In the genomic region with DNA sequence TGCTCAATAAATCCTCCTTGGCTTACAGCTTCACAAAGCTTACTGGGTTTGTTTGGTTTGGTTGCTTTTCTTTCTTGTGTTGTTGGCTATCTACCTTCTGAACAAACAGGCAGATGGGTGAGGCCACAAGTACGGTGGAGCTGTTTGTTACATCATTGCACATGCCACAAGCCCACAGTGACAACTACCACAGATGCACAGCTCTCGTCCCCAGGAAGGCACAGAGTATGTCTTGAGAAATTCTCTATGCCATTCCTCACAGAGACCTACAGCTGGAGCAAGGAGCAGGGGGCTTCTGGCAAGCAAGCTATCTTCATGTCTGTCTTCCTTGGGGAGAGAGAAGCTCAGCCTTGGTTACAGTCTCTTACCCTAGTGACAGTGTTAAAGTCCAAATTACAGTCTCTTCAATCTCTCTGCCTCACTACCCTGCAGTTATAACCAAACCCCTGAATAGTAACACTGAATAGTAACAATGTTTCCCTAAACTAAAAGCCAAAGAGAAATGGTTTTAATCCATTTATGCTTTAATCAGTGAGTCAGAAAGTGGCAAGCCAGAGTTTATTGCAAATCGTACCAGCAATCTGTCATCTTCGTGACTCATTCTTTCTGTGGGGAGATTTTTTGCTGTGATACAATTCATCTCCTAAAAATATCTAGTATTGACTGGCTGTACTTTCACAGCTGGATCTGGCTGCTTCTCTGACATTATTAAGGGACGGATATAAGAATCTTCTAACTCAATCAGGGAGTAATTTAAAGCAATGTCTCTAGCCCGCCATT, we compare ENCODE assay signal across 20 mouse cellular contexts.
DNase-seq lines count a peak whose midpoint lies in the region; ATAC-seq and TF ChIP-seq lines count a peak whose summit lies in the region.
"Had no signal": no experiment of that assay in that cellular context is flagged by ENCODE, and none has a peak within 500 bp of the region (broad histone marks: within the 10 kb centered on the region; RNA-seq: fewer than 3 reads in every experiment).

No protein-coding gene starts in this region.

- 62% methylated on average over 6 of the region's 6 CpGs for whole genome bisulfite sequencing in intestine, postnatal 0 days

- peak; percentile 20 for DNase-seq in layer of hippocampus, adult 11-12 months (ENCODE audit: low spot score)
- no peak for DNase-seq in layer of hippocampus, adult 9-10 months (ENCODE audit: low spot score)
- peak; percentile 90 for DNase-seq in 3T3-L1 (ENCODE audit: low read depth, low spot score)
- DNase-seq in MN1 (ENCODE audit: low spot score) = peak; percentile 73
- peak; percentile 17 to 35 for DNase-seq in layer of hippocampus, postnatal 14 days (ENCODE audit: low spot score in 2 of 2)
- DNase-seq in urinary bladder, adult 18-20 months (ENCODE audit: low spot score in 2 of 2) = no peak
- DNase-seq: cerebellum, adult 8-10 months; gastrocnemius, postnatal 10 days; kidney, adult 9 months; kidney, postnatal 4 days; thymus, postnatal 36 days had no signal

- H3K9ac ChIP-seq in intestine, postnatal 0 days (ENCODE audit: low read depth, low read length) = no peak overlapping the region
- H3K9ac ChIP-seq: forebrain, embryonic 15.5 days; liver, embryonic 12.5 days; lung, embryonic 15.5 days; neural tube, embryonic 13.5 days had no signal

- no peaks in the 10 kb centered on the region for H3K9me3 ChIP-seq in intestine, postnatal 0 days (ENCODE audit: control insufficient read depth)
- H3K9me3 ChIP-seq: heart, embryonic 10.5 days; limb, embryonic 10.5 days; liver, embryonic 12.5 days; lung, embryonic 15.5 days; megakaryocyte, embryonic 14.5 days had no signal

- no peaks in the 10 kb centered on the region for H3K36me3 ChIP-seq in intestine, postnatal 0 days (ENCODE audit: control insufficient read depth, insufficient read depth)
- H3K36me3 ChIP-seq: forebrain, embryonic 15.5 days; heart, embryonic 10.5 days; limb, embryonic 10.5 days; liver, embryonic 12.5 days; lung, embryonic 15.5 days; neural tube, embryonic 13.5 days had no signal

- TF ChIP-seq CTCF in intestine, postnatal 0 days (IDR thresholded peaks at IDR 0.05; ENCODE audit: low read depth) = no peak

- H3K4me2 ChIP-seq in intestine, postnatal 0 days (replicated peaks; ENCODE audit: low read depth) = no peak overlapping the region
- H3K4me2 ChIP-seq: forebrain, embryonic 15.5 days; liver, embryonic 12.5 days; lung, embryonic 15.5 days; neural tube, embryonic 13.5 days had no signal

- H3K27me3 ChIP-seq in intestine, postnatal 0 days (replicated peaks; ENCODE audit: control insufficient read depth, insufficient read depth, low read length) = no peaks in the 10 kb centered on the region
- H3K27me3 ChIP-seq: forebrain, embryonic 15.5 days; liver, embryonic 12.5 days; lung, embryonic 15.5 days; megakaryocyte, embryonic 14.5 days; neural tube, embryonic 13.5 days had no signal

- H3K4me3 ChIP-seq in intestine, postnatal 0 days (ENCODE audit: low read depth, low read length) = no peak overlapping the region
- H3K4me3 ChIP-seq: forebrain, embryonic 15.5 days; heart, embryonic 10.5 days; limb, embryonic 10.5 days; liver, embryonic 12.5 days; lung, embryonic 15.5 days; megakaryocyte, embryonic 14.5 days; neural tube, embryonic 13.5 days had no signal

- H3K27ac ChIP-seq in intestine, postnatal 0 days (ENCODE audit: low read depth, low read length) = no peak overlapping the region
- H3K27ac ChIP-seq: forebrain, embryonic 15.5 days; heart, embryonic 10.5 days; limb, embryonic 10.5 days; liver, embryonic 12.5 days; lung, embryonic 15.5 days; neural tube, embryonic 13.5 days had no signal

- no peaks in the 10 kb centered on the region for H3K4me1 ChIP-seq in intestine, postnatal 0 days (replicated peaks; ENCODE audit: control insufficient read depth, insufficient read depth, low read length)
- H3K4me1 ChIP-seq: forebrain, embryonic 15.5 days; limb, embryonic 10.5 days; liver, embryonic 12.5 days; lung, embryonic 15.5 days; megakaryocyte, embryonic 14.5 days; neural tube, embryonic 13.5 days had no signal

- no peak for ATAC-seq in intestine, postnatal 0 days
- ATAC-seq: forebrain, embryonic 15.5 days; hindbrain, embryonic 16.5 days; liver, embryonic 12.5 days had no signal

Comparison
In these comparisons a context has a peak if more than half of its experiments do, and no peak if none do; other contexts are left out.
1. DNase-seq: peak in layer of hippocampus, adult 11-12 months (single experiment), 3T3-L1 (single experiment), MN1 (single experiment) and layer of hippocampus, postnatal 14 days (2 of 2); none in layer of hippocampus, adult 9-10 months (single experiment) and urinary bladder, adult 18-20 months (0 of 2).